Mouse (Mus musculus) cerebellum, postnatal 25 days (tissue): ENCODE results near the gene Epas1.

Experiments used
- DNase-seq, 2 experiments: peaks; one replicate each; pipeline ENCODE4 v3.0.0; 2021; ENCODE audit warnings: mixed read lengths in 2 of 2

Epas1 gene

GRCm38 (mm10) chr17:86757621-86758020, 4.1 kb downstream of the Epas1 start:
- no peak for DNase-seq

- no peak for DNase-seq
Measured at GRCm38 (mm10) chr17:86761859-86762258, 8.4 kb downstream of the Epas1 start.

- DNase-seq: no peak
Measured at GRCm38 (mm10) chr17:86762479-86763242, 9.2 kb downstream of the Epas1 start.

- DNase-seq: peak; percentile 48 to 55
Measured at GRCm38 (mm10) chr17:86765762-86766404, 12.4 kb downstream of the Epas1 start.

- DNase-seq: no peak
Measured at GRCm38 (mm10) chr17:86766412-86766811, 12.9 kb downstream of the Epas1 start.

GRCm38 (mm10) chr17:86768596-86768995, 15.1 kb downstream of the Epas1 start:
- no peak for DNase-seq

GRCm38 (mm10) chr17:86769330-86770211, 16.1 kb downstream of the Epas1 start:
- DNase-seq: peak in 1 of 2 experiments; percentile 20

GRCm38 (mm10) chr17:86770848-86771247, 17.3 kb downstream of the Epas1 start:
- DNase-seq: no peak

- DNase-seq: no peak
Measured at GRCm38 (mm10) chr17:86772035-86772434, 18.5 kb downstream of the Epas1 start.

- DNase-seq: no peak
Measured at GRCm38 (mm10) chr17:86772929-86773588, 19.6 kb downstream of the Epas1 start.

GRCm38 (mm10) chr17:86776538-86776937, 23.0 kb downstream of the Epas1 start:
- DNase-seq: no peak

- no peak for DNase-seq
Measured at GRCm38 (mm10) chr17:86778147-86778546, 24.6 kb downstream of the Epas1 start.

GRCm38 (mm10) chr17:86779191-86780130, 26.0 kb downstream of the Epas1 start:
- DNase-seq: no peak

- no peak for DNase-seq
Measured at GRCm38 (mm10) chr17:86780708-86781318, 27.3 kb downstream of the Epas1 start.

GRCm38 (mm10) chr17:86781755-86782400, 28.4 kb downstream of the Epas1 start:
- peak; percentile 61 to 76 for DNase-seq

GRCm38 (mm10) chr17:86784405-86784977, 31.0 kb downstream of the Epas1 start:
- DNase-seq: no peak

- no peak for DNase-seq
Measured at GRCm38 (mm10) chr17:86785612-86786011, 32.1 kb downstream of the Epas1 start.

- no peak for DNase-seq
Measured at GRCm38 (mm10) chr17:86786496-86786895, 33.0 kb downstream of the Epas1 start.

- no peak for DNase-seq
Measured at GRCm38 (mm10) chr17:86787805-86788204, 34.3 kb downstream of the Epas1 start.

GRCm38 (mm10) chr17:86788316-86788715, 34.8 kb downstream of the Epas1 start:
- DNase-seq: peak in 1 of 2 experiments; percentile 41
